19 mouse cellular contexts compared by ENCODE assay signal in genomic region chr10:63203728-63204127, GRCm38 (mm10). TPM values are rescaled to one million over a fixed set of nuclear protein-coding genes. Genes with fewer than 3 reads are reported as not detected.
A peak's percentile ranks its signal among the peaks of the same experiment; 100 is the strongest.
DNase-seq lines count a peak whose midpoint lies in the region; ATAC-seq lines count a peak whose summit lies in the region.
"Had no signal": no experiment of that assay in that cellular context is flagged by ENCODE, and none has a peak within 500 bp of the region (broad histone marks: within the 10 kb centered on the region; RNA-seq: fewer than 3 reads in every experiment).

Gene Mypn, minus strand, starts transcription at chr10:63203952.

- no peaks in the 10 kb centered on the region for H3K27me3 ChIP-seq in embryonic facial prominence, embryonic 14.5 days (replicated peaks; ENCODE audit: control insufficient read depth, insufficient read depth, low read length)
- H3K27me3 ChIP-seq in embryonic facial prominence, embryonic 10.5 days (replicated peaks; ENCODE audit: low read depth, poor library complexity, severe bottlenecking) = no peaks in the 10 kb centered on the region
- H3K27me3 ChIP-seq in heart, embryonic 10.5 days (ENCODE audit: insufficient read depth, poor library complexity, severe bottlenecking) = no peaks in the 10 kb centered on the region
- H3K27me3 ChIP-seq in midbrain, embryonic 14.5 days (ENCODE audit: control insufficient read depth, insufficient read depth, low read length) = no peaks in the 10 kb centered on the region
- H3K27me3 ChIP-seq: embryonic facial prominence, embryonic 12.5 days; hindbrain, embryonic 13.5 days; intestine, embryonic 15.5 days; midbrain, embryonic 12.5 days had no signal

- no peaks in the 10 kb centered on the region for H3K9me3 ChIP-seq in embryonic facial prominence, embryonic 14.5 days (ENCODE audit: control insufficient read depth, low read length)
- H3K9me3 ChIP-seq in embryonic facial prominence, embryonic 10.5 days = no peaks in the 10 kb centered on the region
- no peaks in the 10 kb centered on the region for H3K9me3 ChIP-seq in heart, embryonic 10.5 days
- no peaks in the 10 kb centered on the region for H3K9me3 ChIP-seq in midbrain, embryonic 14.5 days (ENCODE audit: control insufficient read depth, low read length)
- H3K9me3 ChIP-seq: embryonic facial prominence, embryonic 12.5 days; hindbrain, embryonic 13.5 days; intestine, embryonic 15.5 days; midbrain, embryonic 12.5 days had no signal

- DNase-seq in embryonic facial prominence, embryonic 14.5 days (ENCODE audit: low spot score) = no peak
- DNase-seq in embryonic facial prominence, embryonic 10.5 days (ENCODE audit: low spot score) = no peak
- DNase-seq in heart, embryonic 10.5 days (ENCODE audit: low spot score) = peak; percentile 73
- DNase-seq in heart, postnatal 14 days = peak; percentile 40 to 41
- DNase-seq in midbrain, embryonic 14.5 days = no peak
- DNase-seq in c-Kit-positive CD71-positive TER-119-positive erythroid progenitor cells, embryonic 14.5 days (ENCODE audit: low spot score) = no peak
- no peak for DNase-seq in adrenal gland, adult 2 months
- DNase-seq: cerebellum, adult 11 months; cerebellum, postnatal 25 days; liver; lung, adult 18-20 months; lung, postnatal 36 days had no signal

- no peaks in the 10 kb centered on the region for H3K4me1 ChIP-seq in embryonic facial prominence, embryonic 14.5 days (ENCODE audit: control insufficient read depth, insufficient read depth, low read length)
- no peaks in the 10 kb centered on the region for H3K4me1 ChIP-seq in embryonic facial prominence, embryonic 10.5 days
- H3K4me1 ChIP-seq in heart, embryonic 10.5 days = no peaks in the 10 kb centered on the region; the same call in 1 of the 2 replicates
- no peaks in the 10 kb centered on the region for H3K4me1 ChIP-seq in midbrain, embryonic 14.5 days (ENCODE audit: control insufficient read depth, insufficient read depth, low read length)
- H3K4me1 ChIP-seq: embryonic facial prominence, embryonic 12.5 days; hindbrain, embryonic 13.5 days; intestine, embryonic 15.5 days; midbrain, embryonic 12.5 days had no signal

- no peak within 1 kb of the TSS for H3K27ac ChIP-seq in embryonic facial prominence, embryonic 14.5 days (replicated peaks; ENCODE audit: low read depth, low read length)
- no peak within 1 kb of the TSS for H3K27ac ChIP-seq in embryonic facial prominence, embryonic 10.5 days (replicated peaks)
- H3K27ac ChIP-seq in heart, embryonic 10.5 days = peak within 1 kb of the TSS; percentile 72; the same call in 1 of the 2 replicates
- no peak within 1 kb of the TSS for H3K27ac ChIP-seq in midbrain, embryonic 14.5 days (replicated peaks; ENCODE audit: low read depth, low read length)
- H3K27ac ChIP-seq: embryonic facial prominence, embryonic 12.5 days; hindbrain, embryonic 13.5 days; intestine, embryonic 15.5 days; kidney, postnatal 0 days; midbrain, embryonic 12.5 days had no signal

- no peaks in the 10 kb centered on the region for H3K36me3 ChIP-seq in embryonic facial prominence, embryonic 14.5 days (ENCODE audit: control insufficient read depth, insufficient read depth, low read length)
- no peaks in the 10 kb centered on the region for H3K36me3 ChIP-seq in embryonic facial prominence, embryonic 10.5 days (replicated peaks)
- H3K36me3 ChIP-seq in heart, embryonic 10.5 days = no peaks in the 10 kb centered on the region
- H3K36me3 ChIP-seq in midbrain, embryonic 14.5 days (ENCODE audit: control insufficient read depth, insufficient read depth, low read length) = no peaks in the 10 kb centered on the region
- H3K36me3 ChIP-seq: embryonic facial prominence, embryonic 12.5 days; hindbrain, embryonic 13.5 days; intestine, embryonic 15.5 days; midbrain, embryonic 12.5 days had no signal

- intact Hi-C loops in heart, postnatal 14 days (cut with DNase I) = loop anchor here (5.0 kb wide), 1 partner anchor 46 kb away; no protein-coding TSS in a partner anchor

- peak within 1 kb of the TSS; percentile 3; the same call in 1 of the 2 replicates for H3K4me3 ChIP-seq in embryonic facial prominence, embryonic 14.5 days (ENCODE audit: low read depth, low read length)
- H3K4me3 ChIP-seq in embryonic facial prominence, embryonic 10.5 days = no peak within 1 kb of the TSS
- H3K4me3 ChIP-seq in heart, embryonic 10.5 days = peak within 1 kb of the TSS; percentile 45
- no peak within 1 kb of the TSS for H3K4me3 ChIP-seq in midbrain, embryonic 14.5 days (replicated peaks; ENCODE audit: low read depth, low read length)
- H3K4me3 ChIP-seq: embryonic facial prominence, embryonic 12.5 days; hindbrain, embryonic 13.5 days; intestine, embryonic 15.5 days; midbrain, embryonic 12.5 days had no signal

- 84% methylated on average over 15 of the region's 15 CpGs for WGBS in embryonic facial prominence, embryonic 14.5 days
- WGBS in embryonic facial prominence, embryonic 10.5 days = 89% methylated on average over 15 of the region's 15 CpGs
- 54% methylated on average over 15 of the region's 15 CpGs for WGBS in heart, embryonic 10.5 days
- WGBS in midbrain, embryonic 14.5 days = 93% methylated on average over 15 of the region's 15 CpGs

- H3K4me2 ChIP-seq in embryonic facial prominence, embryonic 14.5 days (ENCODE audit: low read depth, low read length) = no peak within 1 kb of the TSS
- H3K4me2 ChIP-seq in midbrain, embryonic 14.5 days (ENCODE audit: low read length) = no peak within 1 kb of the TSS
- H3K4me2 ChIP-seq: embryonic facial prominence, embryonic 12.5 days; hindbrain, embryonic 13.5 days; intestine, embryonic 15.5 days; midbrain, embryonic 12.5 days had no signal

- 0 out of 2 replicates have a peak within 1 kb of the TSS, but pooled peaks have one; percentile 8 for H3K9ac ChIP-seq in embryonic facial prominence, embryonic 14.5 days (ENCODE audit: low read depth, low read length)
- no peak within 1 kb of the TSS for H3K9ac ChIP-seq in midbrain, embryonic 14.5 days (replicated peaks; ENCODE audit: low read length)
- H3K9ac ChIP-seq: embryonic facial prominence, embryonic 12.5 days; hindbrain, embryonic 13.5 days; intestine, embryonic 15.5 days; midbrain, embryonic 12.5 days had no signal

- ATAC-seq in embryonic facial prominence, embryonic 14.5 days (ENCODE audit: low read depth) = no peak
- ATAC-seq in megakaryocyte progenitor cell, adult 5-6 weeks (replicated peaks; ENCODE audit: poor library complexity) = no peak
- ATAC-seq in midbrain, embryonic 14.5 days (ENCODE audit: low FRiP score, low TSS enrichment) = no peak
- ATAC-seq: activated CD4-positive, CD25-positive, alpha-beta regulatory T cell, adult 4 months; intestine, embryonic 15.5 days had no signal

RNA-seq across cellular contexts. Expression of gene Mypn, which starts in this region (rescaled TPM):
- polyA plus RNA-seq in embryonic facial prominence, embryonic 14.5 days (2014; fragmentation: Nextera tagmentation; extraction: Ambion mirVana) = 8.2 and 11.2 TPM in 2 replicates
- polyA plus RNA-seq in embryonic facial prominence, embryonic 10.5 days (2016; fragmentation: Nextera tagmentation; extraction: Ambion mirVana) = 0.04 TPM in 1 of 2 replicates, not detected in the other
- polyA plus RNA-seq in heart, embryonic 10.5 days (2016; fragmentation: Nextera tagmentation; extraction: Ambion mirVana) = 1.0 and 4.2 TPM in 2 replicates
- total RNA-seq in heart, postnatal 14 days (2021) = 10 to 100 TPM; 82.5 to 90.9 TPM
- total RNA-seq in megakaryocyte progenitor cell, adult 5-6 weeks (2015) = not detected in 2 replicates
- total RNA-seq in megakaryocyte progenitor cell, adult 5-6 weeks (2017) = not detected in 2 replicates
- 0.12 and 0.64 TPM in 2 replicates for polyA plus RNA-seq in midbrain, embryonic 14.5 days (2014; fragmentation: Nextera tagmentation; extraction: Ambion mirVana)
- total RNA-seq in adrenal gland, adult 2 months (2021) = 1 to 10 TPM in 1 of 2 experiments, under 1 TPM in 1; 0.31 to 1.1 TPM
- polyA plus RNA-seq in adrenal gland, adult 2 months (2012; rRNA removed) = 0.02 and 0.07 TPM in 2 replicates
- polyA plus RNA-seq: kidney, postnatal 0 days had no signal

Comparison
In these comparisons a context has a peak if more than half of its experiments do, and no peak if none do; other contexts are left out.
1. RNA of gene Mypn (total RNA-seq): 82.5 to 90.9 TPM in heart, postnatal 14 days; 0.31 to 1.1 TPM in adrenal gland, adult 2 months and not detected in megakaryocyte progenitor cell, adult 5-6 weeks; every median in the first group is over 10 times any median in the second.
2. H3K4me3 ChIP-seq: peak in embryonic facial prominence, embryonic 14.5 days (single experiment) and heart, embryonic 10.5 days (single experiment); none in embryonic facial prominence, embryonic 10.5 days (single experiment) and midbrain, embryonic 14.5 days (single experiment).
3. DNase-seq: peak in heart, embryonic 10.5 days (single experiment) and heart, postnatal 14 days (2 of 2); none in embryonic facial prominence, embryonic 14.5 days (single experiment), embryonic facial prominence, embryonic 10.5 days (single experiment), midbrain, embryonic 14.5 days (single experiment), c-Kit-positive CD71-positive TER-119-positive erythroid progenitor cells, embryonic 14.5 days (single experiment) and adrenal gland, adult 2 months (single experiment).